Mouse (Mus musculus): ENCODE measurements around the gene Aire. TPM values are rescaled to one million over a fixed set of nuclear protein-coding genes. Genes with fewer than 3 reads are reported as not detected.
"Not testable (repeated sequence)": the region's sequence is repeated elsewhere in the genome, so short reads cannot be mapped to it uniquely, and the experiment has no call there.

Gene Aire
- polyA plus RNA-seq, 1 experiment from 2014 or later = 0.22 TPM

GRCm38 (mm10) chr10:78044531-78044930 is 1.1 kb upstream of the Aire start:
- Histone ChIP-seq H3K4me3 (no peak overlapping the region), H3K27ac (no peak overlapping the region), H3K4me1 (0 out of 2 replicates have a peak, but pooled peaks cover 6% of the 10 kb centered on the region), H3K9me3 (no peaks in the 10 kb centered on the region), H3K36me3 (no peaks in the 10 kb centered on the region), H3K4me2 (replicated peaks) (no peak overlapping the region), H3K9ac (no peak overlapping the region), H3K27me3 (replicated peaks) (no peaks in the 10 kb centered on the region)
- 73% methylated on average over 1 of the region's 1 CpGs for WGBS
- no peak for ATAC-seq (ENCODE audit: low FRiP score, low read depth)

GRCm38 (mm10) chr10:78042697-78043405 is 559 bp downstream of the Aire start:
- H3K4me3 ChIP-seq = peak overlapping the region; percentile 26
- H3K36me3 ChIP-seq = no peaks in the 10 kb centered on the region
- ATAC-seq (ENCODE audit: low FRiP score, low read depth) = no peak; the same call in 1 of the 2 replicates
- H3K27ac ChIP-seq = no peak overlapping the region
- H3K4me2 ChIP-seq (replicated peaks) = peak overlapping the region; percentile 56
- no peaks in the 10 kb centered on the region for H3K27me3 ChIP-seq (replicated peaks)
- H3K4me1 ChIP-seq = 0 out of 2 replicates have a peak, but pooled peaks cover 6% of the 10 kb centered on the region
- 64% methylated on average over 14 of the region's 14 CpGs for WGBS
- H3K9ac ChIP-seq = no peak overlapping the region
- no peaks in the 10 kb centered on the region for H3K9me3 ChIP-seq

GRCm38 (mm10) chr10:78042096-78042495 is 1.3 kb downstream of the Aire start:
- no peak overlapping the region for H3K4me3 ChIP-seq
- 0 out of 2 replicates have a peak, but pooled peaks cover 6% of the 10 kb centered on the region for H3K4me1 ChIP-seq
- H3K9ac ChIP-seq = no peak overlapping the region
- WGBS = 84% methylated on average over 7 of the region's 7 CpGs
- no peaks in the 10 kb centered on the region for H3K36me3 ChIP-seq
- no peak for ATAC-seq (ENCODE audit: low FRiP score, low read depth)
- H3K4me2 ChIP-seq (replicated peaks) = no peak overlapping the region
- no peak overlapping the region for H3K27ac ChIP-seq
- no peaks in the 10 kb centered on the region for H3K9me3 ChIP-seq
- H3K27me3 ChIP-seq (replicated peaks) = no peaks in the 10 kb centered on the region

GRCm38 (mm10) chr10:78041647-78042046 is 1.8 kb downstream of the Aire start, which contains the start of gene Dnmt3l:
TSS of gene Dnmt3l (plus strand) at chr10:78041947.
- H3K27ac ChIP-seq = no peak within 1 kb of the TSS
- no peaks in the 10 kb centered on the region for H3K27me3 ChIP-seq (replicated peaks)
- H3K4me2 ChIP-seq (replicated peaks) = no peak within 1 kb of the TSS
- 0 out of 2 replicates have a peak, but pooled peaks cover 6% of the 10 kb centered on the region for H3K4me1 ChIP-seq
- no peak for ATAC-seq (ENCODE audit: low FRiP score, low read depth)
- no peaks in the 10 kb centered on the region for H3K9me3 ChIP-seq
- H3K4me3 ChIP-seq = no peak within 1 kb of the TSS
- WGBS = 91% methylated on average over 5 of the region's 5 CpGs
- H3K9ac ChIP-seq = no peak within 1 kb of the TSS
- no peaks in the 10 kb centered on the region for H3K36me3 ChIP-seq

DNA sequence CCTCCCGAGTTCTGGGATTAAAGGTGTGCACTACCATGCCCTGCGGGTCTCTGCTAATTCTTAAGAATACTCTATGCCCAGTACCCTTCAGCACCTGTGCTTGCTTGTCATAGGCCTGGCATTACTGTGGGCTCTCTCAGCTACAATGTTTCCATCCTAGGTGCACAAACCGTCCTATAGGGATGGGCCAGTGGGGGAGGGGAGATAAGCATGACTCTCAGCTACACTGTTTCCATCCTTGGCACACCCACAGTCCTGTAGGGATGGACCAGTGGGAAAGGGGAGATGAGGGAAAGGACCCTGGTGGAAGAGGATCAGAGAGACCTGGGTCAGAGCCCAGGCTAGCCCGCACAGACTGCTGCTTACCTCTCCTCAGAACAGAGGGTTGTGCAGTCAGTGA is 6.3 kb downstream of the Aire start:
- Histone ChIP-seq H3K4me2 (replicated peaks) (no peak overlapping the region), H3K9me3 (no peaks in the 10 kb centered on the region), H3K4me1 (no peaks in the 10 kb centered on the region), H3K9ac (no peak overlapping the region), H3K27me3 (replicated peaks) (no peaks in the 10 kb centered on the region), H3K27ac (no peak overlapping the region), H3K4me3 (no peak overlapping the region), H3K36me3 (no peaks in the 10 kb centered on the region)
- no peak for ATAC-seq (ENCODE audit: low FRiP score, low read depth)
- WGBS = 85% methylated on average over 4 of the region's 4 CpGs

DNA sequence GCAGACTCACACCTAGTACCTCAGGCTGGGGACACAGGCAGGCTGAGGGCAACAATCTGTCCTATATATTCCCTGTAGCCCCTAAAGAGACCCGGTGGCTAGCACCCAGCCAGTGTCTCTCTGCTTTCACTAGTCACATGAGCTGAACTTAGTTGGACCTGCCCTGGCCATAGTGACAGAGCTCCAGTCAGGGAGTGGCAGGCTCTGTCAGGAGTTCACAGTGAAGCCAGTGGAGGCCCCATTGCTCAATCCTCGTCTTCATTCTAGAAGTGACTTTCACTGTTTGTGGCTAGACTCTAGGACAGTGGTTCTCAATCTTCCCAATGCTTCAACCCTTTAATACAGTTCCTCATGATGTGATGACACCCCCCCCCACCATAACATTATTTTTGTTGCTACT is 11.4 kb downstream of the Aire start:
- no peak overlapping the region for H3K4me2 ChIP-seq (replicated peaks)
- H3K4me3 ChIP-seq = no peak overlapping the region
- H3K36me3 ChIP-seq = no peaks in the 10 kb centered on the region
- H3K4me1 ChIP-seq = no peaks in the 10 kb centered on the region
- WGBS = 88% methylated on average over 2 of the region's 2 CpGs
- H3K27me3 ChIP-seq (replicated peaks) = no peaks in the 10 kb centered on the region
- no peaks in the 10 kb centered on the region for H3K9me3 ChIP-seq
- ATAC-seq (ENCODE audit: low FRiP score, low read depth) = no peak
- H3K27ac ChIP-seq = no peak overlapping the region
- H3K9ac ChIP-seq = no peak overlapping the region

- no peaks in the 10 kb centered on the region for H3K9me3 ChIP-seq
- no peaks in the 10 kb centered on the region for H3K4me1 ChIP-seq
- H3K27me3 ChIP-seq (replicated peaks) = no peaks in the 10 kb centered on the region
- no peak for ATAC-seq (ENCODE audit: low FRiP score, low read depth)
- no peaks in the 10 kb centered on the region for H3K36me3 ChIP-seq
- H3K4me2 ChIP-seq (replicated peaks) = no peak overlapping the region
- WGBS = 85% methylated on average over 1 of the region's 1 CpGs
- H3K27ac ChIP-seq = no peak overlapping the region
- H3K9ac ChIP-seq = no peak overlapping the region
- no peak overlapping the region for H3K4me3 ChIP-seq
Observed at GRCm38 (mm10) chr10:78029080-78029479, 14.3 kb downstream of the Aire start.

DNA sequence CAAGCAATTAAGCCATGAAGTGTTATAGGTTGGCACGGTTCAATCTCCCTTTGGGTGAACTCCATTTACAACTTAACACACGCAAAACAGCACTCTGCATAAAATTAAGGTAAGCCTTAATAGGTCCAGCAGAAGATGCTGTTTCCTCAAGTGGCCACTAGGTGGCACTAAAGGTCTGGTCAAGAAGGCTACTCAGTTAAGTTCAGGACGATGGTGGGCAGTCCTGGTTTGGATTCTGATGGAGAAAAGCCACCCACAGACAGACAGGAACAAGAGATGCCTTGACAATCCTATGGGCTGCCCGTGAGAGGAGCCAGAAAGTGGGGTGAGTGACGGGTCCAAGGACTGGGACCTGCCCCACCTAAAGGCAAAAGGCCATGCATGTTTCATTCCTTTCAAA is 15.3 kb downstream of the Aire start:
- 6% methylated on average over 5 of the region's 5 CpGs for WGBS
- Histone ChIP-seq H3K4me1 (no peaks in the 10 kb centered on the region), H3K4me3 (no peak overlapping the region), H3K36me3 (no peaks in the 10 kb centered on the region), H3K27ac (no peak overlapping the region), H3K9ac (no peak overlapping the region), H3K4me2 (replicated peaks) (no peak overlapping the region), H3K9me3 (no peaks in the 10 kb centered on the region), H3K27me3 (replicated peaks) (no peaks in the 10 kb centered on the region)
- ATAC-seq (ENCODE audit: low FRiP score, low read depth) = 0 out of 2 replicates have a peak, but pooled peaks have one; percentile 29

GRCm38 (mm10) chr10:78025453-78025852 is 18.0 kb downstream of the Aire start:
- H3K9ac ChIP-seq; H3K27ac ChIP-seq; H3K36me3 ChIP-seq; H3K4me2 ChIP-seq (replicated peaks); H3K4me1 ChIP-seq; H3K9me3 ChIP-seq; H3K4me3 ChIP-seq; H3K27me3 ChIP-seq (replicated peaks); ATAC-seq (ENCODE audit: low FRiP score, low read depth): not testable (repeated sequence)
- 72% methylated on average over 6 of the region's 8 CpGs for WGBS

GRCm38 (mm10) chr10:78019984-78020383 is 23.4 kb downstream of the Aire start:
- H3K9me3 ChIP-seq; H3K4me1 ChIP-seq; H3K36me3 ChIP-seq; ATAC-seq (ENCODE audit: low FRiP score, low read depth); H3K4me2 ChIP-seq (replicated peaks); H3K27me3 ChIP-seq (replicated peaks); H3K4me3 ChIP-seq; H3K27ac ChIP-seq; H3K9ac ChIP-seq: not testable (repeated sequence)
- 95% methylated on average over 7 of the region's 11 CpGs for WGBS

DNA sequence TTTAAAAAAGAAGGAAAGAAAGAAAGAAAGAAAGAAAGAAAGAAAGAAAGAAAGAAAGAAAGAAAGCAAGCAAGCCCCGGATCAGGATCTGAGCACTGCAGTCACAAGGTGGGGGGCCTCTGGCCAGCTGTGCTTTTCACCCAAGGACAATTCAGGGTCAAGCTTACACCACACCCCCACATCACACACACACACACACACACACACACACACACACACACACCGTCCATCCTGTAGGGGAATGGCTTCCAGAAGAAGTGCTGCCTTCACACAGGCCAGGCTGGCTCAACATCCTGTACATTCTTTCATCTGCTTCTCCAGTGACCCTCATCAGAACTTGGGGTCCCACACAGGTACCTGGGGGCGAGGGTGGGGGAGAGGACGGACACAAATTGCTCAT is 24.1 kb downstream of the Aire start:
- Histone ChIP-seq H3K27ac (no peak overlapping the region), H3K9ac (no peak overlapping the region), H3K4me1 (no peaks in the 10 kb centered on the region), H3K36me3 (no peaks in the 10 kb centered on the region), H3K9me3 (no peaks in the 10 kb centered on the region), H3K27me3 (replicated peaks) (no peaks in the 10 kb centered on the region), H3K4me3 (no peak overlapping the region), H3K4me2 (replicated peaks) (no peak overlapping the region)
- ATAC-seq (ENCODE audit: low FRiP score, low read depth) = no peak
- WGBS = 79% methylated on average over 4 of the region's 4 CpGs

GRCm38 (mm10) chr10:78018797-78019203 is 24.6 kb downstream of the Aire start:
- Histone ChIP-seq H3K27me3 (replicated peaks) (no peaks in the 10 kb centered on the region), H3K27ac (no peak overlapping the region), H3K4me3 (no peak overlapping the region), H3K4me2 (replicated peaks) (peak overlapping the region; percentile 50), H3K4me1 (no peaks in the 10 kb centered on the region), H3K9ac (no peak overlapping the region), H3K36me3 (no peaks in the 10 kb centered on the region), H3K9me3 (no peaks in the 10 kb centered on the region)
- peak; percentile 65 for ATAC-seq (ENCODE audit: low FRiP score, low read depth)
- 14% methylated on average over 19 of the region's 19 CpGs for WGBS

- H3K4me1 ChIP-seq = no peaks in the 10 kb centered on the region
- H3K4me3 ChIP-seq = no peak overlapping the region
- WGBS = 55% methylated on average over 5 of the region's 5 CpGs
- no peaks in the 10 kb centered on the region for H3K36me3 ChIP-seq
- no peak overlapping the region for H3K9ac ChIP-seq
- ATAC-seq (ENCODE audit: low FRiP score, low read depth) = no peak
- H3K27me3 ChIP-seq (replicated peaks) = no peaks in the 10 kb centered on the region
- H3K4me2 ChIP-seq (replicated peaks) = no peak overlapping the region
- H3K9me3 ChIP-seq = no peaks in the 10 kb centered on the region
- H3K27ac ChIP-seq = no peak overlapping the region
Observed at GRCm38 (mm10) chr10:78016366-78016765, 27.0 kb downstream of the Aire start.
